Mouse (Mus musculus): ENCODE measurements at regions not wholly inside any gene's neighbourhood (a gene's known extent, or its start where the extent isn't known, plus 50 kb on each side); places are given as distances from the start of the nearest gene placed in this dataset.

GRCm38 (mm10) chr14:25184042-25184441 lies 274.9 kb upstream of the Zmiz1 start:
- Histone ChIP-seq H3K27ac (no peak overlapping the region), H3K36me3 (ENCODE audit: insufficient read depth, low read length) (no peaks in the 10 kb centered on the region), H3K4me1 (replicated peaks; ENCODE audit: insufficient read depth, low read length) (peaks cover 13% of the 10 kb centered on the region), H3K9ac (ENCODE audit: low read depth, low read length) (no peak overlapping the region), H3K4me3 (replicated peaks; ENCODE audit: low read depth, low read length) (no peak overlapping the region), H3K4me2 (ENCODE audit: low read length) (no peak overlapping the region), H3K27me3 (ENCODE audit: insufficient read depth, low read length) (no peaks in the 10 kb centered on the region), H3K9me3 (replicated peaks; ENCODE audit: low read length) (no peaks in the 10 kb centered on the region)
- no peak for TF ChIP-seq CTCF (IDR thresholded peaks at IDR 0.05; ENCODE audit: low read depth)
- DNase-seq (ENCODE audit: low spot score) (no peak), ATAC-seq (replicated peaks; ENCODE audit: low FRiP score, low read depth) (no peak)
- WGBS: 74% methylated on average over 5 of the region's 5 CpGs

GRCm38 (mm10) chr14:25184875-25185274 lies 274.1 kb upstream of the Zmiz1 start:
- no peak overlapping the region for H3K9ac ChIP-seq (ENCODE audit: low read depth, low read length)
- H3K27me3 ChIP-seq (ENCODE audit: insufficient read depth, low read length): no peaks in the 10 kb centered on the region
- ATAC-seq (replicated peaks; ENCODE audit: low FRiP score, low read depth) (no peak), DNase-seq (ENCODE audit: low spot score) (no peak)
- no peak overlapping the region for H3K27ac ChIP-seq
- H3K4me1 ChIP-seq (replicated peaks; ENCODE audit: insufficient read depth, low read length): peaks cover 13% of the 10 kb centered on the region
- H3K36me3 ChIP-seq (ENCODE audit: insufficient read depth, low read length): no peaks in the 10 kb centered on the region
- no peak overlapping the region for H3K4me3 ChIP-seq (replicated peaks; ENCODE audit: low read depth, low read length)
- H3K9me3 ChIP-seq (replicated peaks; ENCODE audit: low read length): no peaks in the 10 kb centered on the region
- TF ChIP-seq CTCF (IDR thresholded peaks at IDR 0.05; ENCODE audit: low read depth): no peak
- H3K4me2 ChIP-seq (ENCODE audit: low read length): no peak overlapping the region
- WGBS: 96% methylated on average over 1 of the region's 1 CpGs

- TF ChIP-seq CTCF (IDR thresholded peaks at IDR 0.05; ENCODE audit: low read depth): peak; percentile 24; the same call in 1 of the 2 replicates
- no peaks in the 10 kb centered on the region for H3K27me3 ChIP-seq (ENCODE audit: insufficient read depth, low read length)
- 33% methylated on average over 10 of the region's 10 CpGs for WGBS
- no peak overlapping the region for H3K4me2 ChIP-seq (ENCODE audit: low read length)
- H3K4me1 ChIP-seq (replicated peaks; ENCODE audit: insufficient read depth, low read length): peaks cover 13% of the 10 kb centered on the region
- ATAC-seq (replicated peaks; ENCODE audit: low FRiP score, low read depth): 0 out of 2 replicates have a peak, but pooled peaks have one; percentile 37
- no peak overlapping the region for H3K4me3 ChIP-seq (replicated peaks; ENCODE audit: low read depth, low read length)
- no peaks in the 10 kb centered on the region for H3K9me3 ChIP-seq (replicated peaks; ENCODE audit: low read length)
- no peaks in the 10 kb centered on the region for H3K36me3 ChIP-seq (ENCODE audit: insufficient read depth, low read length)
- DNase-seq (ENCODE audit: low spot score): peak; percentile 67
- H3K9ac ChIP-seq (ENCODE audit: low read depth, low read length): no peak overlapping the region
- peak overlapping the region; percentile 70 for H3K27ac ChIP-seq
Observed at GRCm38 (mm10) chr14:25185556-25185958, 273.4 kb upstream of the Zmiz1 start.

DNA sequence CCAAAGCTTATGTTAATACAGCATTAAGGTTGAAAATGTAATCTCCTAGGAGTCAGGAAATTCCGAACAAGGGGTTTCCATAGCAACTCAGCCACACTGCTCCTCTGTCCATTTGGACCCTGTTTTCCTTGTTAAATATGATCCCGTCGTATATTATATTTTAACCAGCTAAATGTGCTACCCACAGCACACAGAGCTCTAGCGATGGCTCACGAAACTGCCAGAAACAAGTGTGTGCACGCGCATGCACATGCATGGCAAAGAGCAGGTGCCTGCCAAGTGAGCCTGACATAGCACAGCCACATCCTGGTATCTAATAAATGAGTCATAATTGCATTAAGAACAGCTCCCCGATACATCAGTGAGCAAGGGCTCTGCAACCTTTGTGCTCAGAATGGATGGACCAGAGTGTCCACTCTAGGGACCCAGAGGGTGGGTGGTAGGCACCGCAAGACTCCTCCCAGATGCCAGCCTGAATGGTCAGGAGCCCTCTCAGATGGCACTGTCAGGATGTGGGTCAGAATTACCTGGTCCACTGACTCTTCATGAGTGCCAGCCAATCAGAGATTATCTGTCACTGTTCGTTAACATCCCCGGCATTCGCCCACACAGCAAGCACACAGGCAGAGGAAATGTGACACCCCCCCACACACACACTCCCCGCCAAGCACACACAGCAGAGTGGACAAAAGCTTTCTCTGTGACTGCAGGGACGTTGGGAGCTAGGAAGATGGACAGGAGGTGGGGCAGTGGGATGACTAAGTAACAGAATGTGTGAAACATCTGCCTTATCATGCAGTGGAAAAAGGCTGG lies 272.8 kb upstream of the Zmiz1 start:
- Histone ChIP-seq H3K27me3 (ENCODE audit: insufficient read depth, low read length) (no peaks in the 10 kb centered on the region), H3K27ac (peak overlapping the region; percentile 70), H3K9ac (ENCODE audit: low read depth, low read length) (no peak overlapping the region)

GRCm38 (mm10) chr14:25187715-25188114 lies 271.3 kb upstream of the Zmiz1 start:
- H3K9ac ChIP-seq (ENCODE audit: low read depth, low read length): no peak overlapping the region
- no peak for ATAC-seq (replicated peaks; ENCODE audit: low FRiP score, low read depth)
- H3K4me3 ChIP-seq (replicated peaks; ENCODE audit: low read depth, low read length): no peak overlapping the region
- no peak overlapping the region for H3K27ac ChIP-seq
- H3K9me3 ChIP-seq (replicated peaks; ENCODE audit: low read length): no peaks in the 10 kb centered on the region
- no peaks in the 10 kb centered on the region for H3K27me3 ChIP-seq (ENCODE audit: insufficient read depth, low read length)
- no peak for DNase-seq (ENCODE audit: low spot score)
- peaks cover 13% of the 10 kb centered on the region for H3K4me1 ChIP-seq (replicated peaks; ENCODE audit: insufficient read depth, low read length)
- no peak for TF ChIP-seq CTCF (IDR thresholded peaks at IDR 0.05; ENCODE audit: low read depth)
- H3K4me2 ChIP-seq (ENCODE audit: low read length): no peak overlapping the region
- 94% methylated on average over 5 of the region's 5 CpGs for WGBS
- no peaks in the 10 kb centered on the region for H3K36me3 ChIP-seq (ENCODE audit: insufficient read depth, low read length)

More for the DNA sequence above, 272.8 kb upstream of the Zmiz1 start:
- no peak overlapping the region for H3K4me3 ChIP-seq (replicated peaks; ENCODE audit: low read depth, low read length)
- no peaks in the 10 kb centered on the region for H3K36me3 ChIP-seq (ENCODE audit: insufficient read depth, low read length)
- H3K9me3 ChIP-seq (replicated peaks; ENCODE audit: low read length): no peaks in the 10 kb centered on the region
- peaks cover 13% of the 10 kb centered on the region for H3K4me1 ChIP-seq (replicated peaks; ENCODE audit: insufficient read depth, low read length)
- TF ChIP-seq CTCF (IDR thresholded peaks at IDR 0.05; ENCODE audit: low read depth): peak; percentile 4; the same call in 1 of the 2 replicates
- ATAC-seq (replicated peaks; ENCODE audit: low FRiP score, low read depth): peak; percentile 47
- peak; percentile 74 for DNase-seq (ENCODE audit: low spot score)
- 24% methylated on average over 14 of the region's 14 CpGs for WGBS
- H3K4me2 ChIP-seq (ENCODE audit: low read length): no peak overlapping the region

DNA sequence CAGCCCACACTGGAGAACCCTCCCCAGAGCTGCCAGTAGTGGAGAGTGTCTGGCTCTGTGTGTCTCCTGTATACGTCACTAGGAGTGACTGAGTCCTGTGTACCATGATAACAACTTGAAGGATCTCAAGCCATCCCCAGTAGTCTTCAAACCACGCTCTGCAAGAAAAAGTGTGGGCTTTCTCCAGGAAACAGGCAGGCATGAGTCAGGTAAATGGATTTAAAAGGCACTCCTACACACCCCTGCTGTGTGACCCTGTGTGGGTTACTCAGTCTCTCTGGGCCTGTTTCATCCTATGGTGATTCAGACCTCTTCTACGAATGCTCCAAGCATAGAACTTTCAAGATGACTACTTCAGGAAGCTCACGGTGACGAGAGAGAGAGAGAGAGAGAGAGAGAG lies 269.7 kb upstream of the Zmiz1 start:
- 83% methylated on average over 5 of the region's 5 CpGs for WGBS
- DNase-seq (ENCODE audit: low spot score): no peak
- Histone ChIP-seq H3K27me3 (ENCODE audit: insufficient read depth, low read length) (no peaks in the 10 kb centered on the region), H3K27ac (no peak overlapping the region), H3K4me1 (replicated peaks; ENCODE audit: insufficient read depth, low read length) (peaks cover 13% of the 10 kb centered on the region), H3K36me3 (ENCODE audit: insufficient read depth, low read length) (no peaks in the 10 kb centered on the region), H3K4me2 (ENCODE audit: low read length) (no peak overlapping the region), H3K4me3 (replicated peaks; ENCODE audit: low read depth, low read length) (no peak overlapping the region), H3K9me3 (replicated peaks; ENCODE audit: low read length) (no peaks in the 10 kb centered on the region), H3K9ac (ENCODE audit: low read depth, low read length) (no peak overlapping the region)
- TF ChIP-seq CTCF (IDR thresholded peaks at IDR 0.05; ENCODE audit: low read depth): no peak
- no peak for ATAC-seq (replicated peaks; ENCODE audit: low FRiP score, low read depth)
